Mouse (Mus musculus) right cerebral cortex, postnatal 4 days (tissue): ENCODE results near the gene Ckap5.

ENCODE experiments used
- DNase-seq: peaks from one replicate; pipeline ENCODE4 v3.0.0-alpha.2; 2022

Ckap5 gene

GRCm38 (mm10) chr2:91628171-91628570, 101.6 kb downstream of the Ckap5 start:
- no peak for DNase-seq

GRCm38 (mm10) chr2:91629682-91630081, 103.1 kb downstream of the Ckap5 start:
- no peak for DNase-seq

- DNase-seq, result no peak
These were observed 103.8 kb downstream of the Ckap5 start for GRCm38 (mm10) chr2:91630384-91630783.

GRCm38 (mm10) chr2:91631826-91632225, 105.3 kb downstream of the Ckap5 start:
- no peak for DNase-seq

- DNase-seq, result no peak
These were observed 105.8 kb downstream of the Ckap5 start for GRCm38 (mm10) chr2:91632316-91632715.

GRCm38 (mm10) chr2:91633334-91633977, 106.9 kb downstream of the Ckap5 start:
- no peak for DNase-seq

- no peak for DNase-seq
These were observed 108.3 kb downstream of the Ckap5 start for GRCm38 (mm10) chr2:91634841-91635240.

GRCm38 (mm10) chr2:91635486-91635885, 108.9 kb downstream of the Ckap5 start:
- DNase-seq, result no peak

GRCm38 (mm10) chr2:91636229-91636628, 109.7 kb downstream of the Ckap5 start, which contains the start of gene F2:
Gene F2, minus strand, starts transcription at chr2:91636414.
- DNase-seq, result no peak

GRCm38 (mm10) chr2:91636727-91637338, 110.3 kb downstream of the Ckap5 start:
- DNase-seq, result no peak

GRCm38 (mm10) chr2:91638931-91639330, 112.4 kb downstream of the Ckap5 start:
- DNase-seq, result no peak

GRCm38 (mm10) chr2:91642825-91643415, 116.4 kb downstream of the Ckap5 start:
- DNase-seq, result no peak

GRCm38 (mm10) chr2:91644021-91644420, 117.5 kb downstream of the Ckap5 start:
- DNase-seq, result no peak

- no peak for DNase-seq
These were observed 118.8 kb downstream of the Ckap5 start for GRCm38 (mm10) chr2:91645354-91645753.

- no peak for DNase-seq
These were observed 119.2 kb downstream of the Ckap5 start for GRCm38 (mm10) chr2:91645811-91646210.

GRCm38 (mm10) chr2:91646733-91647132, 120.2 kb downstream of the Ckap5 start:
- peak; percentile 74 for DNase-seq

GRCm38 (mm10) chr2:91649152-91649551, 122.6 kb downstream of the Ckap5 start:
- DNase-seq, result no peak

- DNase-seq, result peak; percentile 98
These were observed 123.2 kb downstream of the Ckap5 start, which contains the start of the genes Zfp408 and Arhgap1 for GRCm38 (mm10) chr2:91649553-91650359. Gene Zfp408, minus strand, starts transcription at chr2:91649791. Gene Arhgap1, plus strand, starts transcription at chr2:91649860.

GRCm38 (mm10) chr2:91650360-91650995, 123.9 kb downstream of the Ckap5 start:
- DNase-seq, result no peak

GRCm38 (mm10) chr2:91651458-91652258, 125.1 kb downstream of the Ckap5 start:
- no peak for DNase-seq

- DNase-seq, result no peak
These were observed 126.3 kb downstream of the Ckap5 start for GRCm38 (mm10) chr2:91652863-91653262.

- DNase-seq, result no peak
These were observed 128.8 kb downstream of the Ckap5 start for GRCm38 (mm10) chr2:91655388-91655787.
